Mouse (Mus musculus): ENCODE results near the gene Ezr.

- no peak for TF ChIP-seq CTCF (IDR thresholded peaks at IDR 0.05; ENCODE audit: low read depth, low read length)
- TF ChIP-seq POLR2A (IDR thresholded peaks at IDR 0.05; ENCODE audit: insufficient read depth, low read length): no peak
Observed at GRCm38 (mm10) chr17:6766823-6767222, 15.8 kb downstream of the Ezr start.

Measured in ES-Bruce4 (cell line).